In genomic region chr7:89749183-89749582, GRCm38 (mm10) we compare ENCODE assay signal across 14 mouse cellular contexts.
"Had no signal": no experiment of that assay in that cellular context is flagged by ENCODE, and none has a peak within 500 bp of the region (broad histone marks: within the 10 kb centered on the region; RNA-seq: fewer than 3 reads in every experiment).

No protein-coding gene starts in this region.

- H3K27ac ChIP-seq: kidney, embryonic 15.5 days; limb, embryonic 13.5 days; liver, embryonic 14.5 days; neural tube, embryonic 13.5 days had no signal

- H3K36me3 ChIP-seq: kidney, embryonic 15.5 days; limb, embryonic 13.5 days; midbrain, embryonic 15.5 days; neural tube, embryonic 13.5 days had no signal

- H3K27me3 ChIP-seq: kidney, embryonic 15.5 days; limb, embryonic 13.5 days; midbrain, embryonic 15.5 days; neural tube, embryonic 13.5 days had no signal

- ATAC-seq: midbrain, embryonic 15.5 days had no signal

- DNase-seq: kidney, adult 2 months; kidney, postnatal 25 days; layer of hippocampus, adult 9-11 months; left cerebral cortex, postnatal 4 days; retina, postnatal 1 day; right cerebral cortex, postnatal 4 days; spleen, adult 18-20 months; thymus, postnatal 36 days had no signal

- H3K4me2 ChIP-seq: kidney, embryonic 15.5 days; limb, embryonic 13.5 days; midbrain, embryonic 11.5 days; midbrain, embryonic 15.5 days; neural tube, embryonic 13.5 days had no signal

- H3K9me3 ChIP-seq: kidney, embryonic 15.5 days; limb, embryonic 13.5 days; midbrain, embryonic 15.5 days; neural tube, embryonic 13.5 days had no signal

- H3K4me3 ChIP-seq: kidney, embryonic 15.5 days; limb, embryonic 13.5 days; midbrain, embryonic 15.5 days; neural tube, embryonic 13.5 days had no signal

- H3K9ac ChIP-seq: kidney, embryonic 15.5 days; limb, embryonic 13.5 days; liver, embryonic 14.5 days; midbrain, embryonic 15.5 days; neural tube, embryonic 13.5 days had no signal
